ENCODE assay signal across 10 mouse cellular contexts in genomic region chr7:142568985-142569384, GRCm38 (mm10). TPM values are rescaled to one million over a fixed set of nuclear protein-coding genes. Genes with fewer than 3 reads are reported as not detected.
A peak's percentile ranks its signal among the peaks of the same experiment; 100 is the strongest.
DNase-seq lines count a peak whose midpoint lies in the region; ATAC-seq and TF ChIP-seq lines count a peak whose summit lies in the region.
"Had no signal": no experiment of that assay in that cellular context is flagged by ENCODE, and none has a peak within 500 bp of the region (broad histone marks: within the 10 kb centered on the region; RNA-seq: fewer than 3 reads in every experiment).

No protein-coding gene starts in this region.

- no peak for DNase-seq in heart, postnatal 0 days (ENCODE audit: low spot score)
- DNase-seq in heart, adult 8-10 months (ENCODE audit: low spot score) = no peak
- peak; percentile 42 for DNase-seq in ovary, postnatal 36 days (ENCODE audit: low spot score)
- no peak for DNase-seq in ovary, postnatal 14 days (ENCODE audit: low spot score)
- DNase-seq in stomach, postnatal 0 days (ENCODE audit: low spot score) = peak; percentile 71
- no peak for DNase-seq in layer of hippocampus, adult 9-11 months
- DNase-seq: cerebellum, adult 11 months had no signal

- ATAC-seq in heart, postnatal 0 days (ENCODE audit: insufficient read depth, low read depth) = 0 out of 2 replicates have a peak, but pooled peaks have one; percentile 13
- no peak for ATAC-seq in limb, embryonic 12.5 days (ENCODE audit: insufficient number of reproducible peaks, insufficient read depth, low FRiP score, low TSS enrichment, low read depth)
- ATAC-seq in stomach, postnatal 0 days (ENCODE audit: low FRiP score, low TSS enrichment) = 0 out of 2 replicates have a peak, but pooled peaks have one; percentile 25
- ATAC-seq: activated CD4-positive, CD25-positive, alpha-beta regulatory T cell, adult 4 months had no signal

- TF ChIP-seq EP300 in heart, postnatal 0 days (IDR thresholded peaks at IDR 0.05; ENCODE audit: low read depth) = no peak
- TF ChIP-seq EP300 in stomach, postnatal 0 days (optimal IDR thresholded peaks at IDR 0.05) = no peak

- no peaks in the 10 kb centered on the region for H3K27me3 ChIP-seq in heart, postnatal 0 days (ENCODE audit: control insufficient read depth, insufficient read depth, low read length)
- H3K27me3 ChIP-seq in limb, embryonic 12.5 days = no peaks in the 10 kb centered on the region
- H3K27me3 ChIP-seq in stomach, postnatal 0 days (ENCODE audit: control insufficient read depth, insufficient read depth, low read length) = no peaks in the 10 kb centered on the region
- H3K27me3 ChIP-seq: forebrain, embryonic 12.5 days had no signal

- TF ChIP-seq CTCF in heart, postnatal 0 days (IDR thresholded peaks at IDR 0.05; ENCODE audit: low read depth) = no peak
- TF ChIP-seq CTCF in stomach, postnatal 0 days (IDR thresholded peaks at IDR 0.05; ENCODE audit: low read depth) = no peak

- no peaks in the 10 kb centered on the region for H3K9me3 ChIP-seq in heart, postnatal 0 days (replicated peaks; ENCODE audit: control insufficient read depth, low read length)
- H3K9me3 ChIP-seq in limb, embryonic 12.5 days = no peaks in the 10 kb centered on the region
- no peaks in the 10 kb centered on the region for H3K9me3 ChIP-seq in stomach, postnatal 0 days (ENCODE audit: control insufficient read depth, low read length)
- H3K9me3 ChIP-seq: forebrain, embryonic 12.5 days had no signal

- H3K4me1 ChIP-seq in heart, postnatal 0 days (ENCODE audit: control insufficient read depth, insufficient read depth) = peaks cover 35% of the 10 kb centered on the region
- H3K4me1 ChIP-seq in limb, embryonic 12.5 days (replicated peaks) = peaks cover 81% of the 10 kb centered on the region
- peaks cover 24% of the 10 kb centered on the region for H3K4me1 ChIP-seq in stomach, postnatal 0 days (replicated peaks; ENCODE audit: control insufficient read depth, insufficient read depth)

- no peak overlapping the region for H3K9ac ChIP-seq in heart, postnatal 0 days (replicated peaks; ENCODE audit: low read depth, low read length)
- H3K9ac ChIP-seq in limb, embryonic 12.5 days (replicated peaks) = no peak overlapping the region
- no peak overlapping the region; the same call in 1 of the 2 replicates for H3K9ac ChIP-seq in stomach, postnatal 0 days (ENCODE audit: low read length)
- H3K9ac ChIP-seq: forebrain, embryonic 12.5 days had no signal

- no peaks in the 10 kb centered on the region for H3K36me3 ChIP-seq in heart, postnatal 0 days (replicated peaks; ENCODE audit: control insufficient read depth, insufficient read depth, low read length)
- H3K36me3 ChIP-seq in limb, embryonic 12.5 days = no peaks in the 10 kb centered on the region
- H3K36me3 ChIP-seq in stomach, postnatal 0 days (ENCODE audit: control insufficient read depth, insufficient read depth, low read length) = no peaks in the 10 kb centered on the region
- H3K36me3 ChIP-seq: forebrain, embryonic 12.5 days had no signal

- H3K4me2 ChIP-seq in heart, postnatal 0 days (ENCODE audit: low read depth, low read length) = no peak overlapping the region
- no peak overlapping the region for H3K4me2 ChIP-seq in limb, embryonic 12.5 days
- no peak overlapping the region for H3K4me2 ChIP-seq in stomach, postnatal 0 days (replicated peaks; ENCODE audit: low read depth)
- H3K4me2 ChIP-seq: forebrain, embryonic 12.5 days had no signal

- H3K4me3 ChIP-seq in heart, postnatal 0 days (ENCODE audit: low read depth, low read length) = no peak overlapping the region
- no peak overlapping the region for H3K4me3 ChIP-seq in limb, embryonic 12.5 days (replicated peaks)
- no peak overlapping the region for H3K4me3 ChIP-seq in stomach, postnatal 0 days (ENCODE audit: low read depth, low read length)
- H3K4me3 ChIP-seq: forebrain, embryonic 12.5 days had no signal

- 25% methylated on average over 8 of the region's 8 CpGs for WGBS in heart, postnatal 0 days
- 36% methylated on average over 8 of the region's 8 CpGs for WGBS in limb, embryonic 12.5 days
- WGBS in stomach, postnatal 0 days = 31% methylated on average over 8 of the region's 8 CpGs

- H3K27ac ChIP-seq in heart, postnatal 0 days (ENCODE audit: low read depth) = no peak overlapping the region
- H3K27ac ChIP-seq in limb, embryonic 12.5 days = peak overlapping the region; percentile 96
- peak overlapping the region; percentile 24; the same call in 1 of the 2 replicates for H3K27ac ChIP-seq in stomach, postnatal 0 days (replicated peaks)
- H3K27ac ChIP-seq: forebrain, embryonic 12.5 days had no signal

RNA-seq across cellular contexts. Expression of gene Mrpl23, which starts 36.5 kb away (rescaled TPM):
- total RNA-seq in heart, postnatal 0 days (2014; rRNA removed; ENCODE audit: low replicate concordance) = 87.2 and 90.9 TPM in 2 replicates
- polyA plus RNA-seq in heart, postnatal 0 days (2015; fragmentation: Nextera tagmentation; extraction: Ambion mirVana) = 14.9 TPM in 2 replicates
- 10 to 100 TPM in 2 of 4 experiments, 1 to 10 TPM in 1, under 1 TPM in 1; 0.90 to 35.4 (median 16.1) TPM for total RNA-seq in heart, adult 8-10 months (2022)
- 29.4 and 33.3 TPM in 2 replicates for polyA plus RNA-seq in limb, embryonic 12.5 days (2016; fragmentation: Nextera tagmentation; extraction: Ambion mirVana)
- polyA plus RNA-seq in stomach, postnatal 0 days (2015; fragmentation: Nextera tagmentation; extraction: Ambion mirVana) = 17.7 and 19.4 TPM in 2 replicates

Comparison
In these comparisons a context has a peak if more than half of its experiments do, and no peak if none do; other contexts are left out.
1. DNase-seq: peak in ovary, postnatal 36 days (single experiment) and stomach, postnatal 0 days (single experiment); none in heart, postnatal 0 days (single experiment), heart, adult 8-10 months (single experiment), ovary, postnatal 14 days (single experiment) and layer of hippocampus, adult 9-11 months (single experiment).